Mouse (Mus musculus): ENCODE results near the gene Dst. TPM values are rescaled to one million over a fixed set of nuclear protein-coding genes. Genes with fewer than 3 reads are reported as not detected.

Gene Dst
- polyA plus RNA-seq, 1 experiment from 2014 or later = 13.4 TPM

- 43% methylated on average over 2 of the region's 2 CpGs for WGBS
- no peak for ATAC-seq (ENCODE audit: low read depth)
- Histone ChIP-seq H3K4me2 (ENCODE audit: low read depth, low read length) (no peak overlapping the region), H3K36me3 (ENCODE audit: control insufficient read depth, insufficient read depth, low read length) (no peaks in the 10 kb centered on the region), H3K4me1 (replicated peaks; ENCODE audit: control insufficient read depth, insufficient read depth, low read length) (no peaks in the 10 kb centered on the region), H3K4me3 (ENCODE audit: low read length) (no peak overlapping the region), H3K27me3 (ENCODE audit: control insufficient read depth, insufficient read depth, low read depth, low read length) (no peaks in the 10 kb centered on the region), H3K27ac (ENCODE audit: low read length) (no peak overlapping the region), H3K9ac (ENCODE audit: low read length) (no peak overlapping the region), H3K9me3 (ENCODE audit: control insufficient read depth, low read length) (no peaks in the 10 kb centered on the region)
Observed at GRCm38 (mm10) chr1:34021574-34021973, 113.5 kb downstream of the Dst start.

GRCm38 (mm10) chr1:34023154-34023553 lies 115.1 kb downstream of the Dst start:
- Histone ChIP-seq H3K27me3 (ENCODE audit: control insufficient read depth, insufficient read depth, low read depth, low read length) (no peaks in the 10 kb centered on the region), H3K4me1 (replicated peaks; ENCODE audit: control insufficient read depth, insufficient read depth, low read length) (no peaks in the 10 kb centered on the region), H3K27ac (ENCODE audit: low read length) (no peak overlapping the region), H3K9ac (ENCODE audit: low read length) (no peak overlapping the region), H3K9me3 (ENCODE audit: control insufficient read depth, low read length) (no peaks in the 10 kb centered on the region), H3K4me3 (ENCODE audit: low read length) (no peak overlapping the region), H3K36me3 (ENCODE audit: control insufficient read depth, insufficient read depth, low read length) (no peaks in the 10 kb centered on the region), H3K4me2 (ENCODE audit: low read depth, low read length) (no peak overlapping the region)
- 69% methylated on average over 9 of the region's 9 CpGs for WGBS
- ATAC-seq (ENCODE audit: low read depth) = no peak

GRCm38 (mm10) chr1:34025879-34026278 lies 117.9 kb downstream of the Dst start:
- H3K27ac ChIP-seq (ENCODE audit: low read length) = no peak overlapping the region
- ATAC-seq (ENCODE audit: low read depth) = no peak
- H3K4me2 ChIP-seq (ENCODE audit: low read depth, low read length) = no peak overlapping the region
- 71% methylated on average over 6 of the region's 6 CpGs for WGBS
- H3K27me3 ChIP-seq (ENCODE audit: control insufficient read depth, insufficient read depth, low read depth, low read length) = no peaks in the 10 kb centered on the region
- H3K4me1 ChIP-seq (replicated peaks; ENCODE audit: control insufficient read depth, insufficient read depth, low read length) = no peaks in the 10 kb centered on the region
- H3K36me3 ChIP-seq (ENCODE audit: control insufficient read depth, insufficient read depth, low read length) = no peaks in the 10 kb centered on the region
- no peaks in the 10 kb centered on the region for H3K9me3 ChIP-seq (ENCODE audit: control insufficient read depth, low read length)
- no peak overlapping the region for H3K4me3 ChIP-seq (ENCODE audit: low read length)
- no peak overlapping the region for H3K9ac ChIP-seq (ENCODE audit: low read length)

GRCm38 (mm10) chr1:34028722-34029121 lies 120.7 kb downstream of the Dst start:
- WGBS = 50% methylated on average over 5 of the region's 5 CpGs
- no peak overlapping the region for H3K4me3 ChIP-seq (ENCODE audit: low read length)
- H3K4me1 ChIP-seq (replicated peaks; ENCODE audit: control insufficient read depth, insufficient read depth, low read length) = no peaks in the 10 kb centered on the region
- no peak overlapping the region for H3K9ac ChIP-seq (ENCODE audit: low read length)
- no peaks in the 10 kb centered on the region for H3K9me3 ChIP-seq (ENCODE audit: control insufficient read depth, low read length)
- no peaks in the 10 kb centered on the region for H3K27me3 ChIP-seq (ENCODE audit: control insufficient read depth, insufficient read depth, low read depth, low read length)
- H3K36me3 ChIP-seq (ENCODE audit: control insufficient read depth, insufficient read depth, low read length) = no peaks in the 10 kb centered on the region
- no peak overlapping the region for H3K4me2 ChIP-seq (ENCODE audit: low read depth, low read length)
- no peak overlapping the region for H3K27ac ChIP-seq (ENCODE audit: low read length)
- ATAC-seq (ENCODE audit: low read depth) = no peak

- Histone ChIP-seq H3K4me1 (replicated peaks; ENCODE audit: control insufficient read depth, insufficient read depth, low read length) (0 out of 2 replicates have a peak, but pooled peaks cover 4% of the 10 kb centered on the region), H3K9ac (ENCODE audit: low read length) (no peak overlapping the region), H3K4me3 (ENCODE audit: low read length) (no peak overlapping the region), H3K27me3 (ENCODE audit: control insufficient read depth, insufficient read depth, low read depth, low read length) (no peaks in the 10 kb centered on the region), H3K9me3 (ENCODE audit: control insufficient read depth, low read length) (no peaks in the 10 kb centered on the region), H3K4me2 (ENCODE audit: low read depth, low read length) (no peak overlapping the region), H3K36me3 (ENCODE audit: control insufficient read depth, insufficient read depth, low read length) (no peaks in the 10 kb centered on the region), H3K27ac (ENCODE audit: low read length) (no peak overlapping the region)
- 67% methylated on average over 17 of the region's 17 CpGs for WGBS
- ATAC-seq (ENCODE audit: low read depth) = no peak
Observed at GRCm38 (mm10) chr1:34030330-34031021, 122.5 kb downstream of the Dst start.

GRCm38 (mm10) chr1:34033052-34033451 lies 125.0 kb downstream of the Dst start:
- 24% methylated on average over 5 of the region's 5 CpGs for WGBS
- 0 out of 2 replicates have a peak, but pooled peaks cover 5% of the 10 kb centered on the region for H3K4me1 ChIP-seq (replicated peaks; ENCODE audit: control insufficient read depth, insufficient read depth, low read length)
- H3K27me3 ChIP-seq (ENCODE audit: control insufficient read depth, insufficient read depth, low read depth, low read length) = no peaks in the 10 kb centered on the region
- no peak overlapping the region for H3K4me2 ChIP-seq (ENCODE audit: low read depth, low read length)
- no peak overlapping the region for H3K4me3 ChIP-seq (ENCODE audit: low read length)
- H3K9me3 ChIP-seq (ENCODE audit: control insufficient read depth, low read length) = no peaks in the 10 kb centered on the region
- no peak overlapping the region for H3K9ac ChIP-seq (ENCODE audit: low read length)
- no peaks in the 10 kb centered on the region for H3K36me3 ChIP-seq (ENCODE audit: control insufficient read depth, insufficient read depth, low read length)
- no peak for ATAC-seq (ENCODE audit: low read depth)
- H3K27ac ChIP-seq (ENCODE audit: low read length) = no peak overlapping the region

GRCm38 (mm10) chr1:34033478-34033877 lies 125.5 kb downstream of the Dst start:
- 70% methylated on average over 1 of the region's 1 CpGs for WGBS
- Histone ChIP-seq H3K9me3 (ENCODE audit: control insufficient read depth, low read length) (no peaks in the 10 kb centered on the region), H3K27me3 (ENCODE audit: control insufficient read depth, insufficient read depth, low read depth, low read length) (no peaks in the 10 kb centered on the region), H3K9ac (ENCODE audit: low read length) (no peak overlapping the region), H3K36me3 (ENCODE audit: control insufficient read depth, insufficient read depth, low read length) (no peaks in the 10 kb centered on the region), H3K4me2 (ENCODE audit: low read depth, low read length) (no peak overlapping the region), H3K4me3 (ENCODE audit: low read length) (no peak overlapping the region), H3K4me1 (replicated peaks; ENCODE audit: control insufficient read depth, insufficient read depth, low read length) (0 out of 2 replicates have a peak, but pooled peaks cover 5% of the 10 kb centered on the region), H3K27ac (ENCODE audit: low read length) (no peak overlapping the region)
- ATAC-seq (ENCODE audit: low read depth) = no peak

- Histone ChIP-seq H3K4me2 (ENCODE audit: low read depth, low read length) (no peak overlapping the region), H3K9me3 (ENCODE audit: control insufficient read depth, low read length) (no peaks in the 10 kb centered on the region), H3K27ac (ENCODE audit: low read length) (no peak overlapping the region), H3K36me3 (ENCODE audit: control insufficient read depth, insufficient read depth, low read length) (no peaks in the 10 kb centered on the region), H3K4me1 (replicated peaks; ENCODE audit: control insufficient read depth, insufficient read depth, low read length) (0 out of 2 replicates have a peak, but pooled peaks cover 5% of the 10 kb centered on the region), H3K9ac (ENCODE audit: low read length) (no peak overlapping the region), H3K27me3 (ENCODE audit: control insufficient read depth, insufficient read depth, low read depth, low read length) (no peaks in the 10 kb centered on the region), H3K4me3 (ENCODE audit: low read length) (no peak overlapping the region)
- ATAC-seq (ENCODE audit: low read depth) = no peak
- WGBS = 82% methylated on average over 3 of the region's 3 CpGs
Observed at GRCm38 (mm10) chr1:34033958-34034357, 125.9 kb downstream of the Dst start.

- no peak for ATAC-seq (ENCODE audit: low read depth)
- Histone ChIP-seq H3K9ac (ENCODE audit: low read length) (no peak overlapping the region), H3K4me2 (ENCODE audit: low read depth, low read length) (no peak overlapping the region), H3K4me1 (replicated peaks; ENCODE audit: control insufficient read depth, insufficient read depth, low read length) (0 out of 2 replicates have a peak, but pooled peaks cover 5% of the 10 kb centered on the region), H3K9me3 (ENCODE audit: control insufficient read depth, low read length) (no peaks in the 10 kb centered on the region), H3K4me3 (ENCODE audit: low read length) (no peak overlapping the region), H3K36me3 (ENCODE audit: control insufficient read depth, insufficient read depth, low read length) (no peaks in the 10 kb centered on the region), H3K27me3 (ENCODE audit: control insufficient read depth, insufficient read depth, low read depth, low read length) (no peaks in the 10 kb centered on the region), H3K27ac (ENCODE audit: low read length) (no peak overlapping the region)
- WGBS = 52% methylated on average over 12 of the region's 12 CpGs
Observed at GRCm38 (mm10) chr1:34036111-34036510, 128.1 kb downstream of the Dst start.
